Mouse (Mus musculus) brain, embryonic 14.5 days (tissue): ENCODE data around the gene Ctdsp1. TPM values are rescaled to one million over a fixed set of nuclear protein-coding genes. Genes with fewer than 3 reads are reported as not detected.
A peak's percentile ranks its signal among the peaks of the same experiment; 100 is the strongest.

Experiments used
- DNase-seq: peaks from one replicate; pipeline ENCODE4 v3.0.0-alpha.2; 2011; ENCODE audit warnings: low read depth
- CTCF ChIP-seq: fragments of 200-500 bp; IDR thresholded peaks from 2 replicates; pipeline ENCODE4 v1.5.1; 2012; ENCODE audit warnings: inconsistent platforms, mild to moderate bottlenecking, moderate library complexity, borderline replicate concordance; ENCODE audit not compliant: insufficient read depth, insufficient read length; ENCODE audit errors: extremely low read depth
- POLR2A ChIP-seq: fragments of 200-500 bp; IDR thresholded peaks from 2 replicates; pipeline ENCODE4 v1.6.1; 2012; ENCODE audit warnings: mild to moderate bottlenecking, inconsistent platforms, borderline replicate concordance; ENCODE audit not compliant: poor library complexity, insufficient read depth, insufficient read length, severe bottlenecking; ENCODE audit errors: extremely low read depth
- polyA plus RNA-seq: library from polyadenylated mRNA; depleted of rRNA; stranded (reverse); fragments of >200 nt; gene quantifications from 2 replicates; pipeline ENCODE4 v1.2.3, GENCODE M21; 2012; rRNA removed

The Ctdsp1 gene
- 34.3 and 40.9 TPM in 2 replicates for polyA plus RNA-seq

DNA sequence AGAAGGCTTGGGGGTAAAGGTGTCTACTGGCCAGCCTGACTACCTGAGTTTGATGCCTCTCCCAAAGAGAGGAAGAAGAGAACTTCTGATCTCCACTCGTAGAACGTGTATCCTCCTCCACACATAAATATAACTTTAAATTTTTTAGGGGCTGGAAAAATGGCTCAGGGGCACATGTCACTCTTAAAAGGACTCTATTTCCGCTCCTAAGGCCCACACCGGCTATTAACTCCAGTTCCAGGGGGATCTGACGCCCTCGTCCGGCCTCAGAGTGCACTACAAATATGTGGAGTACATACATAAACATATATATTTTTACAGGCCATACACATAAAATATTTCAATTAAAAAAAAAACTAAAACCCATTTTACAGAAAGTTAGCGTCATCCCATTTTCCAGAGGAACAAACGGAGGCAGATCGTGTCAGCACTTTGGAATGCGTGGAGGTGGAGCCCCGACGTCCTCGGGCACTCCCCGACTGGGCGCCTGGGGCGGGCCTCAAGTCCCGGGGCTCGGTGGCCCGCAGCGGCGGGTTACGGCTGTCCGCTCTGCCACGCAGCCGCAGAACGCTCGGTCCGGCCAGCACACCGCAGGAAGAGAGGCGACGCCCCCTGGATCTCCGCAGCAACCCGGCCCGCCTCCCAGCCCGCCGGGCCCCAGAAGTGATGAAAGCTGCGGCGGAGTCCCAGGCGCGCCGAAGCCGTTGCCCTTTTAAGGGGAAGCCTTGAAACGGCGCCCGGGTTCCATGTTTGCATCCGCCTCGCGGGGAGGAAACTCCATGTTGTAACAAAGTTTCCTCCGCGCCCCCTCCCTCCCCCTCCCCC is at the start of gene Ctdsp1:
Gene Ctdsp1, plus strand, starts transcription at position 586 of the 825 bp plus-strand sequence.
- DNase-seq = peak; percentile 98
- TF ChIP-seq CTCF (no peak; the same call in 1 of the 2 replicates), POLR2A (no peak)

DNA sequence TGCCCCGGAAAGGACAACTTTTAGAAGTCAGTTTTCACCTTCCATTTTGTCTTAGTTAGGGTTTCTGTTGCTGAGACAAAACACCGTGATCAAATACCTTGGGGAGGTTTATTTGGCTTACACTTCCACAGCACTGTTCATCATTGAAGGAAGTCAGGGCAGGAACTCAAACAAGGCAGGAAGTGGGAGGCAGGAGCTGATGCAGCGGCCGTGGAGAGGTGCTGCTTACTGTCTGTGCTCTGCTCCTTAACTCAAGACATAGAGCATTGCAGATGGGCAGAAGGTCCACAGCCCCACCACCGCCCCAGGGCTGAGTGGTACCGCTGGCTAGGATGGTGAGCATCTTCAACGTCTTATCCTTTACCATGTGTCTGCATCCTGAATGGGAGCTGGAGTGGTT is 49.4 kb upstream of the Ctdsp1 start:
- no peak for TF ChIP-seq CTCF
- TF ChIP-seq POLR2A = no peak
- DNase-seq = no peak

DNA sequence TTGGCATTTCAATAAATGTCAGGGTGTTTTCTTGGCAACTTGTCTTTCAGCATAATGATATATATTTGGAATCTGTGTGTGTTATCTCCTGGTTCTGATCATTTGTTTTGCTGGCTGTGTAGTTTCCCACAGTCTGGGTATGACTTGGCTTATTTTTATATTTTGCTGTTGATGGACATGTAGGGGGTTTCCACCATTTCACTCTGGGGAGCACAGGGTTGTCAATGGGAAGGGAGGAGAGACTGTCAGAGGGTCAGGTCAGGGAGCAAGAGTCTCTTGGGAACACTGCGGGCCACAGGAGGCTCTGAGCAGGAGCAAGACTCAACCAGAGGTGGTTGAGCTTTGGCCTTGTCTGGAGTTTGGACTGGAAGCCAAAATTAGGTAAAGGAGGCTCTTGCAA is 49.0 kb upstream of the Ctdsp1 start:
- no peak for DNase-seq

DNA sequence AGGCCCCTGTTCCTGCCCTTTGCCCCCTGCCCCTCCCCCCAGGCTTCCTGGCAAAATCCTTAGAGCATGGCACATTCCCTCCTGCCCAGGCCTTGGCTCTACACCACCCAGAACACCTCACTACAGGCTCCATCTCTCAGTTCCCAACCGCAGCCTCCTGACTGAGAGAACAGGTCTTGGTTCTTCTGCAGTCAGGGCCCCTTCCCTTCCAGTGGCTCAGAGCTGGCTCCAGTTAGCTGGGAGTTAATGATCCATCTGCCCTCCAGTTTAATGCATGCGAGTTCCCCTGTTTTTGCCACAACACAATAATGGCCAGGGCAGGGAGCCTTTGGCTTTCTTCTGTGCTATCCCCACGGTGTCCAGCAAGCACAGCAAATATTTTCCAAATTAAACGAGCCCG is 48.1 kb upstream of the Ctdsp1 start:
- no peak for TF ChIP-seq CTCF
- no peak for TF ChIP-seq POLR2A
- no peak for DNase-seq

More for the DNA sequence above, 49.0 kb upstream of the Ctdsp1 start:
- TF ChIP-seq POLR2A = no peak

DNA sequence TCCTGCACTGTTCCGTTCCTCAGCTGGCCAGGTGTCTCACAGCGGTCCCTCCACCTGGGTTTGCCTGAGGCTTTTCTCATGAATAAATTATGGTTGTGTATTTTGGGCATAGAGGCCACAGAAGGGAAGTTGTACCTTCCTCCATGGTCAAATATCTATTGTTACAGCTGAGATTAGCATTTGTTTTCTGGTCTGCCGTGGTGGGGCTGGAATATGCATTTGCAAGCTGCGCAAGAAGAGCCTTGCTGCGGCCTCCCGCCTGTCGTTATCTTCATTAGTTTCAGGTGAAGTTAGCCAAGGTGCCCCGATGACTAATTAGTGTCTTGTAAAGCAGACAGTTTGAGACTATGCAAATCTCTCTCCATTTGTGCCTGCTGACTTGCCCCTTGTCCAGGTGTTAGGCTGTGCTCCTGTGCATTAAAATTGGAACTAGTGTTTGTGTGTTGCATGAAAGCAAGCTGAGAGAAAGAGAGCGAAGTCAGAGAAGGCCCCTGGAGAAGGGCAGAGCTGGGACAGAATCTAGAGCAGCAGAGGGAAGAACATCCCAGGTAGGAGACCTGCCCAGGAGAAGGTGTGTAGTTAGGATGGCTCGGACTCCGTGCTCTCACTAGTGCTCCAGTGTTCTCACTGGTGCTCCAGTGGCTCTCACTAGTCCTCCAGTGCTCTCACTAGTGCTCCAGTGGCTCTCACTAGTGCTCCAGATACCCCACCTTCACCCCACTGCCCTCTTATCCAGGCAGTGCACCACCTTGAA is 47.0 kb upstream of the Ctdsp1 start:
- DNase-seq = no peak
- no peak for TF ChIP-seq CTCF

DNA sequence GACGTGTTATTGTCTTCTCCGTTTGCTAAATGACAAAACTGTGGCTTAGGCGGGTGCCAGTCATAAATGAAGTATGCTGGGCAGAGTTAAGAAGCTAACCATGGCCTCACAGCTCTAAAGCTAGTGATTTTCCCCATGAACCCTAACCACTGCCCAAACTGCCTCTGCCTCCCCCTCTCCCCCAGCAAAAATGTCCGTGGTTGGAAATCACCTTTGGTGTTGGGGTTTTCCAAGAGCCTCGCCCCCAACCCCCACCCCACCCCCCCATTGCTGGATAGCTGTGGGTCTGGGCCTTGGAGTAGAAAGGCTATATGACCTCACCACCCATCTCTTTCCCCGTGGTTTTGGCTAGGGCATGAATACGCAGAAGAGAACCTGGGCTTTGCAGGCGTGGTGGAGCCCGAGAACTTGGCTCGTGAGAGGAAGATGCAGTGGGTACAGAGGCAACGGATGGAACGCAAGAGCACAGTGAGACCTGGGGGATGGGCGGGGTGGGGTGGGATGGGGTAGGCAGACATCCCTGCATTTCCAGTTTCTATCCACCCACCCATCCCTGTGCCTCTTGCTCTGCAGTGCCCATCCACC is 40.0 kb upstream of the Ctdsp1 start:
- TF ChIP-seq POLR2A (no peak), CTCF (no peak)
- no peak for DNase-seq

DNA sequence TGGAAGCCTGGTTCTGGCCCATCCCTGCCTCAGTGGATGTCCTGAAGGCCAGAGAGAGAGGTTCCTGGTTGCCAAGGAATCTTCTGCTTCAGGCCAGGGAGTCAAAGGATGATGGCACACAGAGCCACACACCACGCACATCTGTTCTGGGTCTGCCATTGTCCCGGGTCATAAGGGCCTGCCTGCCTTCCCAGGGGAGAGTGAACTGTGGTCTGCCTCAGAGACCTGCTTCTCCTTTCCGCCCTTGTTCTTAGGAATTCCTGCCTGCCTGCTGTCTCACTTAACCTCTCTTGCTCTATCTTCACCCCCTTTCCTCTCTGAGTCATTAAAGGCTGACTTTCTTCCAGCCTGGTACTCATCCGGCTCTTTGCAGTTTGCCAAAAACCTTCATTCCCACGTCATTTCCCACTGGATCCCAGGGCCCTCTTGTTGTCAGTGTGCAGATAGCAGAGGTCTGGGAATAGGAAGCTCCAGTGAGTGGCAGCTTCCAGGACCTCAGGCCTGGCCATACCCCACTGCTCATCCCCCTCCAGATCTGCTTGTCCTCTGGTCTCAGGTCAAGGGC is 38.7 kb upstream of the Ctdsp1 start:
- DNase-seq = no peak
- TF ChIP-seq CTCF (no peak), POLR2A (no peak)

DNA sequence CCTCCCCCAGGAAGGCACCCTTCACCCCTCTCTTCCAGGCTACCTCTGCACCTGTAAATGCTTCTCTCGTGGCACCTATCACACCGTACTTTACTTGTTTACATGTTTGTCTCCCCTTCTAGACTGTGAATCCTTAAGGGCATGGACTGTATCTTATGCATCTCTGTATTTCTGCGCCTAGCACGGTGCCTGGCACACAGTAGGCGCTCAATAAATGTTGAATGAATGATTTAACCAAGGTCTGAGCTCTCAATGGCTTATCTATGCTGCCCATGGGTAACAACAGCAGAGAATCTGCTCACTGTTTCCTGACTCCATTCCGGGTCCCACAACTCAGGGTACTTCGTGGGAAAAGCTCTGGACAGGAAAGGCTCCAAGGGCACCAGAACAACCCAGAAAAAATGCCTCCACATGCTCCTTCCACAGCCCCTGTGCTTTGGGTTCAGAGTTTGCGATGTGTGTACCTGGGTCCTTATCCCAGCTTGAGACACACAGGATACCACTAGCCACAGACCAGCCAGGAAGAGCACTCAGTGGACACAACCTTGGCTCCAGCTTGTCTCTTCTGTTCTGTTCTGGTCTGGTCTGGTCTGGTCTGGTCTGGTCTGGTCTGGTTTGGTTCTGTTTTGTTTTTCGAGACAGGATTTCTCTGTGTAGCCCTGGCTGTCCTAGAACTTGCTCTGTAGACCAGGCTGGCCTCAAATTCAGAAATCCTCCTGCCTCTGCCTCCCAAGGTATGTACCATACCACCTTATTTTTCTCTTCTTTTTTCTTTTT is 37.7 kb upstream of the Ctdsp1 start:
- DNase-seq = no peak
- TF ChIP-seq POLR2A = no peak
- no peak for TF ChIP-seq CTCF

DNA sequence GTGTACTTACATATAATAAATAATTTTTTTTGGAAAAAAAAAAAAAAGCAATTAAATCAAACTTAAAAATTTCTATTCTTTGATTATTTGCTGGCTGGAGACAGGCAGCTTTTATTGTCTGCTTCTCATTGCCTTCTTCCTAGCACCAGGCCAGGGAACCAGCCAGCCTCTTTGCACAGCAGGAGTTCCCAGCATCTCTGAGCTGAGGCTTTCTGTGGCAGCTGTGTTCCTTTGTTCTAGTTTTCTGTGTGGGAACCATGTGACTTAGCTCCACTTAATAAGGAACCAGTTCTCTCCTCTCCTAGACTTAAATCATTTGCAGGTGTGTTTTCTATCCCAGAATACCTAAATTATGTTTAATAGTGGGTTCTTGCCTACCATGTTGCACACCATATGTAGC is 33.8 kb upstream of the Ctdsp1 start:
- TF ChIP-seq CTCF (no peak), POLR2A (no peak)
- peak; percentile 48 for DNase-seq

DNA sequence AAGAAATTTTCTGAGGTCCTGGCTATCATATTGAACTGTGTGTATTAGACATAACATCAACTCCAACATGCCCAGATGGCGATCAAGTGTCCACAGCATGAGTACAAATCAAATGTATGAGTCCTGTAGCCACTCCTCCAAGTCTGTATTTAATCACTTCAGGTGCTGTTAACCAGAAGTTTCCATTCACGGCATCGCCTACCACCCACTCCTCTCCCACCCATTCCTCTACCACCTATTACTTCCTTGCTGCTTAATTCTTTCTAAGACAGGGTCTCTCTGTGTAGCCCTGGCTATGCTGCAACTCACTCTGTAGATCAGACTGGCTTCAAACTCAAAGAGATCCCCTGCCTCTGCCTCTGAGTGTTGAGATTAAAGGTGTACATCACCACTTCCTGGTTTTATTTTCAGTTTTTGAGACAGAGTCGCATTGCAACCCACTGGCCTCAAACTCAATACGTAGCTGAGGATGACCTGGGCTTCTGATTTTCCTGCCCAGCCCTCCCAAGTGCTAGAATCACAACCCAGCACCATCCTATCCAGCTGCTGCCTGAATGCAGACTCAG is 31.3 kb upstream of the Ctdsp1 start:
- no peak for DNase-seq
- TF ChIP-seq POLR2A (no peak), CTCF (no peak)
